Comparison of ENCODE assay signal across 9 mouse cellular contexts in genomic region chr3:149219381-149220303, GRCm38 (mm10).
A peak's percentile ranks its signal among the peaks of the same experiment; 100 is the strongest.
DNase-seq lines count a peak whose midpoint lies in the region; ATAC-seq and TF ChIP-seq lines count a peak whose summit lies in the region.
"Had no signal": no experiment of that assay in that cellular context is flagged by ENCODE, and none has a peak within 500 bp of the region (broad histone marks: within the 10 kb centered on the region; RNA-seq: fewer than 3 reads in every experiment).

No protein-coding gene starts in this region.

- peak; percentile 96 for DNase-seq in heart, adult 11 months
- DNase-seq in ES-E14 (ENCODE audit: low read depth, low spot score): peak; percentile 71
- peak; percentile 47 to 56 for DNase-seq in heart, adult 2 months
- DNase-seq in kidney, postnatal 14 days: peak; percentile 38
- no peak for DNase-seq in urinary bladder, postnatal 36 days (ENCODE audit: low spot score in 2 of 2)
- DNase-seq in spleen, postnatal 10 days (ENCODE audit: low spot score in 2 of 2): no peak
- no peak for DNase-seq in hindbrain, embryonic 14.5 days (ENCODE audit: low spot score)

- H3K27me3 ChIP-seq in heart, embryonic 11.5 days (ENCODE audit: control insufficient read depth, insufficient read depth, low read length): no peaks in the 10 kb centered on the region
- no peaks in the 10 kb centered on the region for H3K27me3 ChIP-seq in heart, adult 2 months (ENCODE audit: control insufficient read depth, insufficient read depth, low read length)
- H3K27me3 ChIP-seq in hindbrain, embryonic 14.5 days (ENCODE audit: control insufficient read depth, insufficient read depth, low read length): no peaks in the 10 kb centered on the region

- no peak for TF ChIP-seq CTCF in heart, adult 2 months (IDR thresholded peaks at IDR 0.05)

- no peak for ATAC-seq in heart, embryonic 11.5 days (replicated peaks; ENCODE audit: insufficient number of reproducible peaks, low FRiP score, low TSS enrichment)
- no peak for ATAC-seq in hindbrain, embryonic 14.5 days (ENCODE audit: low FRiP score)

- H3K9ac ChIP-seq in heart, embryonic 11.5 days (ENCODE audit: low read depth, low read length): no peak overlapping the region
- no peak overlapping the region for H3K9ac ChIP-seq in ES-E14 (ENCODE audit: insufficient read depth, low read depth, low read length, poor library complexity, severe bottlenecking)
- no peak overlapping the region for H3K9ac ChIP-seq in heart, adult 2 months (ENCODE audit: low read depth, low read length)
- no peak overlapping the region for H3K9ac ChIP-seq in hindbrain, embryonic 14.5 days

- TF ChIP-seq EP300 in heart, adult 2 months (IDR thresholded peaks at IDR 0.05; ENCODE audit: insufficient read depth, low read depth, low read length): peak; percentile 70; the same call in 1 of the 2 replicates

- H3K36me3 ChIP-seq in heart, embryonic 11.5 days (ENCODE audit: control insufficient read depth, insufficient read depth, low read length): no peaks in the 10 kb centered on the region
- H3K36me3 ChIP-seq in ES-E14 (ENCODE audit: control insufficient read depth, insufficient read depth, low read length, poor library complexity, severe bottlenecking): no peaks in the 10 kb centered on the region
- peaks cover 6% of the 10 kb centered on the region; the same call in 1 of the 2 replicates for H3K36me3 ChIP-seq in heart, adult 2 months (ENCODE audit: control insufficient read depth, insufficient read depth, low read length)
- H3K36me3 ChIP-seq in hindbrain, embryonic 14.5 days (replicated peaks; ENCODE audit: control insufficient read depth, insufficient read depth): no peaks in the 10 kb centered on the region

- no peak overlapping the region for H3K27ac ChIP-seq in heart, embryonic 11.5 days (ENCODE audit: low read depth, low read length)
- peak overlapping the region; percentile 95 for H3K27ac ChIP-seq in ES-E14 (ENCODE audit: insufficient read depth, low read depth, low read length, poor library complexity, severe bottlenecking)
- peak overlapping the region; percentile 79 for H3K27ac ChIP-seq in heart, adult 2 months
- H3K27ac ChIP-seq in hindbrain, embryonic 14.5 days: no peak overlapping the region

- H3K9me3 ChIP-seq in heart, embryonic 11.5 days (replicated peaks; ENCODE audit: control insufficient read depth, low read length): no peaks in the 10 kb centered on the region
- H3K9me3 ChIP-seq in ES-E14 (ENCODE audit: control insufficient read depth, insufficient read depth, low read depth, low read length): no peaks in the 10 kb centered on the region
- no peaks in the 10 kb centered on the region for H3K9me3 ChIP-seq in hindbrain, embryonic 14.5 days (ENCODE audit: control insufficient read depth, low read length)

- WGBS in heart, embryonic 11.5 days (ENCODE audit: insufficient replicate concordance): 45% methylated on average over 14 of the region's 14 CpGs
- 41% methylated on average over 14 of the region's 14 CpGs for WGBS in heart, adult 2 months
- 34% methylated on average over 14 of the region's 14 CpGs for WGBS in hindbrain, embryonic 14.5 days

- H3K4me3 ChIP-seq in heart, embryonic 11.5 days (ENCODE audit: low read depth, low read length): no peak overlapping the region
- no peak overlapping the region for H3K4me3 ChIP-seq in ES-E14 (ENCODE audit: insufficient read depth in 1 of 2, low read depth in 1 of 2, low read length in 2 of 2, poor library complexity in 1 of 2, severe bottlenecking in 1 of 2)
- no peak overlapping the region; the same call in 1 of the 2 replicates for H3K4me3 ChIP-seq in heart, adult 2 months
- H3K4me3 ChIP-seq in hindbrain, embryonic 14.5 days (replicated peaks; ENCODE audit: low read length): no peak overlapping the region
- H3K4me3 ChIP-seq: myocyte had no signal

- no peak for TF ChIP-seq POLR2A in heart, adult 2 months (IDR thresholded peaks at IDR 0.05; ENCODE audit: insufficient read depth, low read depth, low read length)

- no peak overlapping the region for H3K4me2 ChIP-seq in heart, embryonic 11.5 days
- H3K4me2 ChIP-seq in hindbrain, embryonic 14.5 days (replicated peaks): no peak overlapping the region

- no peaks in the 10 kb centered on the region for H3K79me2 ChIP-seq in heart, adult 2 months (replicated peaks; ENCODE audit: control insufficient read depth, insufficient read depth, low read length)

- H3K4me1 ChIP-seq in heart, embryonic 11.5 days (ENCODE audit: control insufficient read depth, insufficient read depth, low read length): peaks cover 8% of the 10 kb centered on the region
- H3K4me1 ChIP-seq in ES-E14 (ENCODE audit: control insufficient read depth in 2 of 2, insufficient read depth in 2 of 2, low read length in 2 of 2, poor library complexity in 1 of 2): peaks cover 20 to 28% of the 10 kb centered on the region in 2 experiments
- H3K4me1 ChIP-seq in heart, adult 2 months (ENCODE audit: control insufficient read depth, insufficient read depth, low read length): peaks cover 11% of the 10 kb centered on the region
- H3K4me1 ChIP-seq in hindbrain, embryonic 14.5 days (replicated peaks; ENCODE audit: control insufficient read depth, insufficient read depth, low read length): no peaks in the 10 kb centered on the region; the same call in 1 of the 2 replicates

- intact Hi-C loops in heart, adult 2 months (cut with DNase I): loop anchor here (1.0 to 5.0 kb wide), 3 partner anchors 29 to 182 kb away; no protein-coding TSS in a partner anchor

- in situ Hi-C loops in ES-E14 (cut with MboI; ENCODE audit: low sequenced_read_pairs in 2 of 2, unreplicated experiment in 2 of 2): no loop called here

TF ChIP-seq in ES-E14, 5 proteins besides CTCF, POLR2A, EP300 and RAD21:
- TF ChIP-seq MAFK (IDR thresholded peaks at IDR 0.05; ENCODE audit: insufficient read depth, low read depth, low read length) (peak; percentile 49; the same call in 1 of the 2 replicates), HCFC1 (IDR thresholded peaks at IDR 0.05; ENCODE audit: borderline replicate concordance, insufficient read depth, low read length) (no peak)

Comparison
In these comparisons a context has a peak if more than half of its experiments do, and no peak if none do; other contexts are left out.
1. H3K27ac ChIP-seq: peak in ES-E14 (single experiment) and heart, adult 2 months (single experiment); none in heart, embryonic 11.5 days (single experiment) and hindbrain, embryonic 14.5 days (single experiment).
2. DNase-seq: peak in heart, adult 11 months (single experiment), ES-E14 (single experiment), heart, adult 2 months (2 of 2) and kidney, postnatal 14 days (single experiment); none in urinary bladder, postnatal 36 days (0 of 2), spleen, postnatal 10 days (0 of 2) and hindbrain, embryonic 14.5 days (single experiment).